Mouse (Mus musculus) left cerebral cortex, adult 11 months (tissue): ENCODE results near the gene Zbtb8os.
A peak's percentile ranks its signal among the peaks of the same experiment; 100 is the strongest.

Experiments used
- DNase-seq: peaks from one replicate; pipeline ENCODE4 v3.0.0; 2022; ENCODE audit warnings: low spot score

Gene Zbtb8os

DNA sequence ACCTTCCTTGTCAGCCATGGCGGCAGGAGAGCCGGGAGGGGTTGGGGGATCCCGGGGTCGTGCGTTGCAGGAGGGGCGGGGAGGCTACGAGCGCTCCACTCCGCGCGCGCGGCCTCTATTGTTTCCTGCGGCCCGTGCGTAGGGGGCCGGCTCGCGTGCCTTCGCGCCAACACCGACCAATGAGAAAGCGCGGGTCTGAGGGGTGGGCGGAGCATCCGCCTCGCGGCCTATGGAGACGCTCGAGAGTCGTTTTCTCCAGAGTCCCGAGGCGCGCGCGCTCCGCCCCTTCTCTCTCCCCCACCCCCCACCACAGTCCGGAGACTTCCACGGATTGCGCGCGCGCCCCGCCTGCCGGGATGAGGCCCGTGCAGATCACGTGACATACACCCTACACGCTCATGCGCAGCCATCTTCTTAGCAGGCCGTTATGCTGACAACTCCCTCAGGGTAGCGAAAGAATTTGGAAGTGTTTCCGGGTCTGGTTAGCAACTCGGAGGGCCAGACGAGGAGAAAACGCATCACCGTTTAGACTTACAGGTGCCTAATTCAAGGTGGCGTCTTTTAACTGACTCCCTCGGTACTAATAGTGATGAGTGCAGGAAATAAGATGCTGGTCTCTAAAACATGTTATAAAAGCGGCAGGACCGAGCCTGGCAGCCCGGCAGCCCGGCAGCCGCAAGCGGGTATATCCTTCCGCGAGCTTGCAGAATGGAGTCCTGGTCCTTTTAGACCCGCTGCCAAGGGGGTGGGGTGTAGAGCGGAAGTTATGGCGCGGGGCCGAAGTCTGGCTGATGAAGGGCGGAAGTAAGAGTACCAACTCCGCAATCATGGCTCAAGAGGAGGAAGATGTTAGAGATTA is at the start of gene Zbtb8os, which contains the start of gene Rbbp4:
Zbtb8os (plus strand) TSS at position 480 of the 859 bp plus-strand sequence.
Rbbp4 (minus strand) TSS at position 155 of the 859 bp plus-strand sequence.
- DNase-seq = peak; percentile 96

GRCm38 (mm10) chr4:129286001-129286682 is 49.4 kb upstream of the Zbtb8os start:
- no peak for DNase-seq

DNA sequence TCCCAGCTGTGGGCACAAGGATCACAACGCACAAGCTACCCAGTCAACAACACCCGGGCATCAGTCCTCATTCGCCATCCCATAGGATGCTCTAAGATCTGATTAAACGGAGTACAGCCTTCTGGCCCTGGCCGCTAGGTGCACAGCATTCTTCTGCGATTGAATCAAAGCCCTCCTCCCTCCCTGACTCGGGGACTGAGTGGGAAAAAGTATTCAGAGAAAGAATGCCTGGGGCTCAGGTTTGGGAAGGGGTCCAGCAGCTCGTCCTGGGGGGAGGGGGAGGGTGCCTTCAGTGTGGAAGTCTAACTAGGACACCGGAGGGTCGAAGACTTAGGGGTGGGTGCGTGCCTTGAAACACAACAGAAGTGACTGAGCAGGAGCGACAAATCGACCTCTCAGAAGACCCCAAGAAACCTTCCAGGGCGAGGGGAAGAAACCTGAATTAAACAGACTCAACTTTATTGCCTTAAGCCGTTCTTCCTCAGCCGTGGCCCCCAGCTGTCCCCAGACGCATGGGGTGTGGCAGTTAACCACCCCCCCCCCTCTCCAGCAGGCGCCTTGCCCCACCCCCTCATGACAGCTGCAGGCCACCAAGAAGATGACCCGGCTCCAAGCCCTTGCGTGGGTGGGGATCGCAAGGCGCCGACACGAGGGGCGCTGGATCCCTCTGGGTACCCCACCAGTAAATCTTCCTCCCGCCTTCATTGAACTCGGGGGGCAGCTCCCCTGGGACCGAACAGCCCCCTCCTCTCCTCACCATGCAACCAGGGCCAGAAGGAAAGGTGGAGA is 48.6 kb upstream of the Zbtb8os start:
- DNase-seq = no peak

DNA sequence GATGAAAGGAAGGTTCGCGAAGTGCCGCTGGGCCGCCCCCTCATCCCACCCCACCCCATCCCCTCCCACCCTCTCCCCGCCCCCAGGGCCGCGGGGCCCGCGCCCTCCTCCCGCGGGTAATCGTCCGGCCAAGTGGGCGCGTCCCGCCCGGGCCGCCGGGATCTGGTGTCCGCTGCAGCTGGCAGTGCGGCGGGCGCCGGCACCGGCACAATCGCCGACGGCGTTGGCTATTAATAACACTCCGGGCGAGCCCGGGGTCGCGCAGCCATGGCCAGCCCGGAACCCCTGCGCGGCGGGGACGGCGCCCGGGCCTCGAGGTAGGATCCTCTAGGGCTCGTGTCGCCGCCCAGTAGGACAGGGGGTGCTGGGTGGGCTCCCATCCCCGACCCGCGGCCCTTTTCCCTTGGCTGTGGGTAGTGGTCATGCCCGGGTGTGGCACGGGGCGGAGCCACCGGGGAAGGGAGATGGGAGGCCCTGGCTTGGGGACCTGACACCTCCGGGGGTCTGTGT is 48.0 kb upstream of the Zbtb8os start, which contains the start of gene Sync:
Sync (plus strand) TSS at position 146 of the 510 bp plus-strand sequence.
- no peak for DNase-seq

DNA sequence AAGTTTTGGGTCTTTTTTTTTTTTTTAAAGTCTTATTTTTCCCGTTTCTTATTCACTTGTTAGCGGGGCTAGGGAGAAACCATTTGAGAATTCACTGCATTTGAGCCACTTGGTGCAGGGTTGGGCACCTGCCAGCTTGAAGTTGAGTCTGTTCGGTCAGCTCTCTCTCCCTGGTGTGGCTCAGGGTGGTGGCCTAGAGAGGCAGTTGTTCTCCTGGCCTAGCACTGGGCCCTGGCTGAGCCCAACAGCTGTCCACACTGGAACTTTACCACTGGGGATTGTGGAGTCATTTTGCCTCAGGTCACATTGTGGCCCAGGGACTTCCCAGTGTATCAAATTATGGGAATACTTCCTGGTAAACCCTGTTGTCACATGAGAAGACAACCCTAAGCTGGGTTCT is 47.4 kb upstream of the Zbtb8os start:
- no peak for DNase-seq

DNA sequence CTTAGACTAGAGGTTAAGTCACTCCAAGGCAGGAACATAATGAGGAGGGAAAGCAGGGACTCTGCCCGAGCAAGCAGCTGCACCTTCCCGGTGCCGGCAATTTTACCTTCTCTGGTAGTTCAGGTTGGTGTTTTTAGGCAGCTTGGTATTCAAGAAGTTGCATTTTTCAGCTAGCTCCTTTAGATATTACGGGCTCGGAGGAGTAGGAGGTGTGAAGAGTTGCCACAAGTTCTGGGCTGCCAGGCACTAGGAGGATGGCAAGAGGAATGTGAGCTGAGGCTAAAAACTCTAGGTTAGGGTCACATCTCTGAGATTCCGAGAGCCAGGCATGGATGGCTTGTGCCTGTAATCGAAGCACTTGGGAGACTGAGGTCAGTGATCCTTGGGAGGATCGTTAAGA is 45.8 kb upstream of the Zbtb8os start:
- no peak for DNase-seq

GRCm38 (mm10) chr4:129292831-129293230 is 42.7 kb upstream of the Zbtb8os start:
- DNase-seq = no peak

DNA sequence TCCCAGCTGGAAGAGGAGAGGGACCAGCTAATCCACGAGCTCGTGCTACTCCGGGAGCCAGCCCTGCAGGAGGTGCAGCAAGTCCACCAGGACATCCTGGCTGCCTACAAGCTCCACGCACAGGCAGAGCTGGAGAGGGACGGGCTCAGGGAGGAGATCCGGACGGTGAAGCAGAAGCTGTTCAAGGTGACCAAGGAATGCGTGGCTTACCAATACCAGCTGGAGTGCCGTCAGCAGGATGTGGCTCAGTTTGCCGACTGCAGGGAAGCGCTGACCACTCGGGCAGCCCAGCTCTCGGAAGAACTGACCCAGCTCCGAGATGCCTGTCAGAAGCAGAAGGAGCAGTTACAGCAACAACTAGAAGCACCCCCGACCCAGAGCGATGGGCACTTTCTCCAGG is 41.8 kb upstream of the Zbtb8os start:
- no peak for DNase-seq

DNA sequence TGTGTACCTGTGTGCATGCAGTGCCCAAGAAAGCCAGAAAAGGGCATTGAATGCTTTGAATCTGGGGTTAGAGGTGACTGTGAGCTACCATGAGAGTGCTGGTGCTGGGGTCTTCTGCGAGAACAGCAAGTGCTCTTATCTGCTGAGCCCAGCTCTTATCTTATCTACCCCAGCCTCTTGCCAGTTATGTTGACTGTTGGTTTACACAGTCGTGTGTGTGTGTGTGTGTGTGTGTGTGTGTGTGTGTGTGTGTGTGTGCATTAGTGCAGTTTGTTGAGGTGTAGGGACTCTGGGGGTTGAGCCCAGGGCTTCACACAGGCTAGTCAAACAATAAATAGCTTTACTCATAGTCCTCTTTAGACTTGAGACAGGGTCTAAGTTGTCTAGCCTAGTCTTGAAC is 40.3 kb upstream of the Zbtb8os start:
- DNase-seq = no peak

DNA sequence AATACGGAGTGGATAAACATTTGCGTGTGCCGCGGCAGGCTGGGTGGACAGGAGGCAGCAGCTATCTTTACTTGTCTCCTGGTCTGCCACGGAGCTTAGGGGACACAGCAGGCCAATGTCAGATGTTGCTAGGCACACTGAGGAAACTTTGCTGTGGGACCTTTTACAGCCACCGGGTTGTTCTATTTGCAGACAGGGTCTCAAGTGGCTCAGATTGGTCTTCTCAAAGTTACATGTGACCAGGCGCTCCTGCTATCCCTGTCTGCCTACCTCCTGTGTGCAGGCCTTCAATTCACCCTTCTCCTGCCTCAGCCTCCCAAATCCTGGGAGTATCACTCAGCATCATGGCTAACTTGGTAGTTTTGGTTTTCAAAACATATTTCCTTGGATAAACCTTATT is 39.4 kb upstream of the Zbtb8os start:
- no peak for DNase-seq

DNA sequence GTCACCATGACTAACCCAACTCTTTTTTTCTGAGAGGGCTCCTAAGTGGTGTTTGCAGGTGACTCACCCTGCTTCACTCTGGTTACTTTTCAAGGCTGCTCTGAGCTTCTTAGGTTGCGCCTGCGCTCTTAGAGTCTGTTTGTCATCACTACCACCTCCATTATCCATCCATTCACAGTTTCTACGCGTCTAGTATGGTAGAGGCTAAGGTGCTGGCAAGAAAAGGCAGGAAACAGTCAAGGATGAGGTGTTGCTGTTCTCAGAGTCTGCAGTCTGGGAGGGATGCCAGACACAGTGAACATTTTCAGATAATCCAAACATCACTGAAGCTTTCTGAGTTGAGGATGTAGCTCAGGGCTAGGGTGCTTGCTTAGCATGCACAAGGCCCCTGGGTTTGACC is 37.8 kb upstream of the Zbtb8os start:
- peak; percentile 14 for DNase-seq

DNA sequence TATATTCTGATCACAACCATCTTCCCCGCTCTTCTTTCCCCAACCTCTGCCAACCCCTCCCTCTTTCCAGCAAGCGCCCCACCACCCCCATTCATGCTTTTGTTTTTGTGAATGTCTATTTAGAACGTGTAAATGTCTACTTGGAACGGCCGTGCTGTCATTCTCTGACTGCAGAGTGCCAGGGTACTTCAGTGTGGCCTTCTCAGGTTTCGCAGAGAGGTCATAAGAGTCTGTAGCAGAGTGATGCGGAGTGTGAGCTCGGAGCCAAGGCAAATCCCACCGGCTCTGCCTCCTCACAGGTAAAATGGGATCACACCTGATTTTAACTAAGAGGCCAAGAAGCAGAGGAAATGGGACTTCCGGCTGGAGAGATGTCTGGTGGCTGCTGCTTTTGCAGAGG is 36.4 kb upstream of the Zbtb8os start:
- DNase-seq = no peak

GRCm38 (mm10) chr4:129303401-129303800 is 32.1 kb upstream of the Zbtb8os start:
- no peak for DNase-seq

DNA sequence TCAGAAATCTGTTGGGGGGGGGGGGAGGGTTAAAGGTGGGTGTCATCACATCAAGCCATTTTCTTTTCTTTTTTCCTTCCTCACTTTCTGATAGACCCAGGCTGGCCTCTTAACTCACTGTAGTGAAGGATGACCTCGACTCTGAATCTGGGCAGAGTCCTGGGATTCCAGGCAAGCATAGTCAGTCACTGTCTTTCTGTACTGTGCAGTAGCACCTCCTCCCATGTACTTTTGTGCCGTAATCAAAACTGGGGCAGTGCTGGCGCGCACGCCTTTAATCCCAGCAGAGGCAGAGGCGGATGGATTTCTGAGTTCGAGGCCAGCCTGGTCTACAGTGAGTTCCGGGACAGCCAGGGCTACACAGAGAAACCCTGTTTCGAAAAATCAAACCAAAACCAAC is 31.7 kb upstream of the Zbtb8os start:
- no peak for DNase-seq

DNA sequence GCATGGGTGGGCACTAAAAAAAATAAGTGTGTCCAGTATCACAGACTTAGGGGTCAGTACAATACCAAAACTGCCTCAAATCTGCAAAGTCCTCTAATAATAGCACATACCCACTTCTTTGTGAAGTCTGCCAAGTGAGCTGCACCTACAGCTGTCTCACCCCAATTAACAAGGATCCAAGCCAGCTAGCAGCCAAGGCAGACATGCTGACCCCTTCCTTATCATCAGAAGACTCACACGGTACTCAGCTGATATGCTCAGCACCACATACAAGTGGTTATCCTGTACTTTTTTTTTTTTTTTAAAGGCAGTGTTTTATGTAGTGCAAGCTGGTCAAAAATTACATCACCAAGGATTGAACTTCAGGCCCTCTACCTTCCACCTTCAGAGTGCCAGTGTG is 31.2 kb upstream of the Zbtb8os start:
- DNase-seq = no peak

DNA sequence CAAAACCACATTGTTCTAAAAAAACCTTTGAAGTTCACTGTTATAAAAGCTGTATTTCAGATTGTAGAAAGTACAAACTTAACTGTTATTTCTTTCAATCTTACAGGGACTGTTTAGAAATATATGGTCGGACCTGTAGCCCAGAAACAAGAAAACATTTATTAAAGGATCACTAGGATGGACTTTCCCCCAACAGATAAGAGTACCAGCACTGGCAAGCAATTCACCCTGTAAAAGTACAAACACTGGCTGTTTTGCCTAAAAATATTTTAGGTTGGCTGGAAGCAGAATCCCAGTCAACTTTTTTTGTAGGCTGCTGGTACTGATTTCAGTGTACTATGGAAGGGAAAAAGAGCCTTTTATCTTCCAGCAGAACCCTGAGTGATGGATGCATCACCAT is 27.6 kb upstream of the Zbtb8os start:
- DNase-seq = no peak

DNA sequence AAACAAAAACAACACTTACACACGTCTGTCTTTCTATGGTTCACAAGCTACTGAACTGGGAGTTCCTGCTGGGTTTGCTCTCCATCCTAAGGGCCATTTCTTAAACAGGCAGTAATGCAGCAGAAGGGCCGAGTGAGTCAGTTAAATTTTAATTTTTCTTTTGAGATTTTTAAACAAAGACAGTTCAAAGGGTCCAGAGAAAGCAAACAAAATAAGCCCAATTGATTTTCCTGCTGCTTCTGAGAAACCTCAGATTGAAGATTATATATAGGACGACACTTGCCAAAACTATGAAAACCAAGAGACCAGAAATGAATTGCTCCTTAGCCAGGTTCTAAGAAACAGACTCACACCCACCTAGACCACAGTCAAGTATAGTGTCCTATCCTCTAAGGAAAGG is 21.6 kb upstream of the Zbtb8os start:
- no peak for DNase-seq

DNA sequence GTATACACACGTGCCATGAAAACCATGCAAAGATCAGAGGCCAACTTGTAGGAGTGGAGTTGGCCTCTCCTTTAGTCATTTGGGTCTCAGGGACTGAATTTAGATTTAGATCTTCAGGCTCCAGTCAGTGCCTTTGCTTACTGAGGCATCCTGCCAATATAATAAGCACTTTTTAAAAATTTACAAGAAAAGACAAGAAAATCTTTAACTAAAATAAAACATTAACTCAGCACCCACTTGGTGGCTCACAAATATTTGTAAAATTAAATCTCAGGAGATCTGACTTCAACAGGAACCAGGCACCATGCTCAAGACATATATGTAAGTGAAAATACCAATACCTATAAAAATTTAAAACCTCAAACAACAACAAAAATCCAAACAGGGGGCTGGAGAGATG is 14.6 kb upstream of the Zbtb8os start:
- no peak for DNase-seq

GRCm38 (mm10) chr4:129322042-129322441 is 13.5 kb upstream of the Zbtb8os start:
- DNase-seq = no peak

DNA sequence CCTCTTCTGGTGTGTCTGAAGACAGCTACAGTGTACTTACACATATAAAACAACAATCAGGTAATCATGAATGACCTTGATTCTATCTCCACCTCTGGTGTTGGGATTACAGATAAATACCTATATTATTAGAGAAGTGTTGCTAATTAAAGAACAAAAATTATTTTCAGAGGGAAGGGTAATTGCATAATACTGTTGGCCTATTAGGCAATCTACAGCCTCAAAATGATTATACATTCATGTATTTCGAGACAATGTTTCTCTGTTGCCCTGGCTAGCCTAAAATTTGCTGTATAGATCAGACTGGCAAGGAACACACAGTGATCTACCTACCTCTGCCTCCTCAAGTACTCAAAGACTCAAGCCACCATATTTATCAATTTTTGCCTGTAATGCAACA is 12.0 kb upstream of the Zbtb8os start:
- no peak for DNase-seq

- no peak for DNase-seq
These were observed 10.7 kb upstream of the Zbtb8os start for GRCm38 (mm10) chr4:129324756-129325155.

DNA sequence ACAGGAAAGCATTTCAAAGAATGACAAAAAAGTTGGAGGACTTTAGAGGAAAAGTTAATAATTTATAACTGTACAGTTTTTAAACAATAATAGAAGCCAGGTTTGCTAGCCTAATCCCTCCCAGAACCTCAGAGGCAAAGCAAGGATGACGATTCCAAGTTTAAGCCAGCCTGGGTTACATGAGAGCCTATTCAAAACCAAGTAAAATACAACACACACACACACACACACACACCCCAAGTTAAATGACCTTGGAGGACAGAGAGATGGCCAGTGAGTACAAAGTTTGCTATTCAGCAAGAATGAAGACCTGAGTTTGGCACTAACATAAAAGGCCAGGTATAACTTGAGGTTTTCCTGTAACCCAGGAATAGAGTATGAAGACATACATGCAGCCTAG is 9.3 kb upstream of the Zbtb8os start:
- no peak for DNase-seq
